Mouse (Mus musculus): ENCODE data around the gene Gm49336. TPM values are rescaled to one million over a fixed set of nuclear protein-coding genes. Genes with fewer than 3 reads are reported as not detected.

Gene Gm49336
- total RNA-seq (2021): 10 to 100 TPM; 64.0 to 65.9 TPM
- long read RNA-seq, transcript Gm49336-205 (14 exons, 2,936 nt): minor isoform, 5 of 26 reads
- long read RNA-seq, transcript Gm49336-201 (15 exons, 3,913 nt): major isoform, 17 of 26 reads
- long read RNA-seq, partial matches to known transcripts: 0 of 26 reads
- long read RNA-seq, other reads (novel, unspliced or antisense): 4 of 26 reads

GRCm38 (mm10) chr14:60251281-60252003, at the start of gene Gm49336, which contains the start of gene Nupl1:
Gm49336 (minus strand) TSS chr14:60251507.
Nupl1 (minus strand) TSS chr14:60251431.
- peak; percentile 98 to 99 for DNase-seq (ENCODE audit: low spot score in 2 of 2)

DNA sequence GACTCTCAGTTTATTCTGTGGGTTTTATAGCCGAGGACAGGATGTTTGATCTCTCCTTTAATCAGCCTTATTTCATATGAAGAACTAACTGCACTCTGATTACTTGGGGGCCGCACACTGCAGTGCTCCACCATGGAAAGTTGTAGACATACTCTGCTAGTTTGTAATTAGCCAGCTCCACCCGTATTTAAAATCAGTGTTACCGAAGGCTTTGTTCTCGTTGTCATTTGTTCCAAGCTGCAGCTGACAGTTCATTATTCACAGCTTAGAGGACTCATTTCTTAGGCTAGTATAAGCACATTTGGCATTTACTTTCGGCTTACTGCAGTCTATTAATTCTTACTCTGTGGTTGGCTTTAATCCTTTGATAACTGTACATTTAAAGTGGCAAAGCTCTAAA, 49.7 kb upstream of the Gm49336 start:
- DNase-seq (ENCODE audit: low spot score in 2 of 2): peak in 1 of 2 experiments; percentile 27

GRCm38 (mm10) chr14:60300224-60300991, 49.1 kb upstream of the Gm49336 start:
- peak in 1 of 2 experiments; percentile 49 for DNase-seq (ENCODE audit: low spot score in 2 of 2)

DNA sequence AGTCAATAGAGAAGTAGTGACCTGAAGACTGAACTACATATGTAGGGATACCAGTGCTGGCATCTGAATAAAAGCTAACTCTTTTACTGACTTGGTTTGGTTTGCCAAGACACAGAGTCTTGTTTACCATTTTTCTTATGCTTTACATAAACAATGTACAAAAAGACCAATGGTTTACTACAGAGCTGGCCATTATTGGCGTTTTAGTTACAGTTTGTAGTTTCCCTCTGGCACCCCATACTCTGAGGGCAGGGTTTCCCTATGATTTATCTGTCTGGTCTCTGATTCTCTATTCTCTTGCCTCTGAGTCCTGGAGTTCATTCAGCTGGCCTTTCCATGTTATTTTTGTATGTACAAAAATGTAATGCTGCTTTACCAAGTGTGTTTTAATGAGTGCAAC, 44.2 kb upstream of the Gm49336 start:
- DNase-seq (ENCODE audit: low spot score in 2 of 2): no peak

- DNase-seq (ENCODE audit: low spot score in 2 of 2): no peak
These were observed 39.1 kb upstream of the Gm49336 start for GRCm38 (mm10) chr14:60290363-60290762.

DNA sequence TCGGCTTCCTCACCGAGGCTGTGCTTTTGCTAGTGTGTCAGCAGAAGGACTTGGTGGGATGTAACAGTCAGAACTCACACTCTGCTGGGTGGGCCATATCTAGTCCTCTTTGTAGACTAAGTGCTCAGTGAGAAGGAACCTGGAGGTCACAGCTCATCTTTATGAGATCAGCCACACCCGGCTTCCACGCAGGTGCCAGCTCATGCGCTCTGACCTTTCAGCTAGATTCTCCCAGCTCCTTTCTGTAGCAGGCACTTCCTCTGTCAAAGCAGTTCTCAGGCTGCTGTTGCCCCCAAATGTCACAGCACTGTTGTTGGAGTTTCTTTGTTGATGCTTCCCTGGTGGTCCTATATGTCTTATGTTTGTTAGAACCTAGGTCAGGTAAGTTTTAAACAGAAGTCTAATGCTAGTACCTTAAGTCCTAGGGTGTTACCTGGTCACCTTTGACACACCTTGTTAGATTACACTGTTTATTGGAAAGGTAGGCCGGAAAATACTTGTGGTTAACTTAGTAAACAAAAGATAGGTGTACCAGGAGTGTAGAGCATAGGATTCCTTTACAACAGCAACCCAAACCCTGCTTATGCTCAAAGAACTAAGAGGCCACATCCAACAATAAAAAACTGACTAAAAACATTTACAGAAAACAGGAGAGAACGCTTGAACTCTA, 35.0 kb upstream of the Gm49336 start:
- DNase-seq (ENCODE audit: low spot score in 2 of 2): no peak

GRCm38 (mm10) chr14:60275301-60276276, 24.3 kb upstream of the Gm49336 start:
- no peak for DNase-seq (ENCODE audit: low spot score in 2 of 2)

DNA sequence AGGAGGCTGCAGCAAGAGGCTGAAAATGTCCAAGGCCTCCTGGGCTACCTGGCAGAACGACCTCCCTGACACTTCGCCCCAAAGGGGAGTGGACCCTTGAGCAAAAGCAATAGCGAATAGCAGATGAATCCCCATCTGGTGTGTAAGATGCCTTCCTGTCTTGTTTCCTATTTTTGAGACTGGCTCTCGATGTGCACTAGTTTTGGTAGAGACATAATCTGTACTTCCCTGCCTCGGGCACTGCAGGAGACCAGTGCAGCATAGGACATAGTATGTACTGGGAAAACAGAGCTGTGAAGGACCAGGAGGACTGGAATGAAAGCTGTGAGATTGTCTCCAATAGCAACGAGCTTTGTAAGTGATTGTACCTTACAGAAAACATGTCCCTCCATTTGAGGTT, 22.0 kb upstream of the Gm49336 start:
- no peak for DNase-seq (ENCODE audit: low spot score in 2 of 2)

GRCm38 (mm10) chr14:60269333-60269732, 18.0 kb upstream of the Gm49336 start:
- DNase-seq (ENCODE audit: low spot score in 2 of 2): no peak

- DNase-seq (ENCODE audit: low spot score in 2 of 2): peak; percentile 94 to 98
These were observed 13.9 kb upstream of the Gm49336 start, which contains the start of gene Mtmr6 for GRCm38 (mm10) chr14:60264990-60265876. Mtmr6 (plus strand) TSS chr14:60265228.

DNA sequence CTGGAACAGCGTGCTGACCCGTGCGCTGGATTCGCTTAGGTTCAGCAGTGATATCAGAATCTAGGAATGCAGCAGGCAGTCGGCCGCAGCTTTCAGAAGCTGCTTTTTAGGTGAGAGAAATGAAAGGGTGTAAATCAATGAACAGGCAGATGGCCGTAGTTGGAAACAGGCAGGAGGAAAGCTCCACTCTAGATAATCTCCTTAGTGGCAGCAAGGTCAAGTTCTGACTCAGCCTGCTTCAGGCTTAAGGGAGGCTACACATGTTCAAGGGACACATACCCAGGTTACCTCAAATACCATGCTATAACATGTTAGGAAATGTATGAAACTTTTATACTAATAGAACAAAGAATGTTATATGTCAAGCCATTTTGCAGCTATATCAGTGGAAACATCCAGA, 11.0 kb upstream of the Gm49336 start:
- no peak for DNase-seq (ENCODE audit: low spot score in 2 of 2)

GRCm38 (mm10) chr14:60257851-60258250, 6.5 kb upstream of the Gm49336 start:
- no peak for DNase-seq (ENCODE audit: low spot score in 2 of 2)

DNA sequence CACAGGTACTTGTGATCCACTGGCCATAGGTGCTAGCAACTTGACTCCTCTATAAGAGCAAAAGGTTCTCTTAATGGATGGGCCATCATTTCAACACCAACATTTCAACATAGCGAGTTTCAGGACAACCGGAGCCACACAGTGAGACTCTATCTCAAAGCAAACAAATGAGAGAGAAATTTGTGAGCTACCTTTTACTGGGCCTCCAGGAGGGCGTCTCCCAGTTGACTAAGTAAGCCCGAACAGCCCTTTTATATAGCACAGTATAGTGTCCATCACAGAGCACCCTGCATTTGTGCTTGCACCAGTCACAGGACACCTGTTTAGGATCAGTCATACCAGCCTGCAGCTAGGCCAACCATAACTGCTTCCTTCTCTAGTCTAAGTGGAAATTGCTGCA, 5.8 kb upstream of the Gm49336 start:
- DNase-seq (ENCODE audit: low spot score in 2 of 2): no peak

- no peak for DNase-seq (ENCODE audit: low spot score in 2 of 2)
These were observed 5.0 kb upstream of the Gm49336 start for GRCm38 (mm10) chr14:60256356-60256755.

DNA sequence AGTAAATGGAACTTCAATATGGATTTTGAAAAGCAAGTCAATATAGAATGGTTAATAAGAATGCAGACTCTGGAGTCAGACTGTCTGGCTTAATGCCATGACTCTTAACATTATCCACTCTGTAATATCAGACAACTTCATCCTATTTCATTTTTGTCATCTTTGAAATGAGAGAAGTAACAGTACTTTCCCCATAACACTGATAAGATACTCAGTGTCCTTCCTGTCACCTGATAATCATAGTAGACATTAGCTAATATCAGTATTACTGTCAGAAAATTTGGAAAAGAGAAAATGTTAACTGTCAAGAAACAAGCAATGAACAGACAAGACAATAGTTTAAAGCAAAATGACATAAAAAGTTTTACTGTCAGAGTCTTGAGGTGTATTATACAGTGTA, 3.5 kb upstream of the Gm49336 start:
- DNase-seq (ENCODE audit: low spot score in 2 of 2): no peak

- no peak for DNase-seq (ENCODE audit: low spot score in 2 of 2)
These were observed 2.2 kb upstream of the Gm49336 start for GRCm38 (mm10) chr14:60253466-60253865.

- DNase-seq (ENCODE audit: low spot score in 2 of 2): peak in 1 of 2 experiments; percentile 59
These were observed 995 bp upstream of the Gm49336 start for GRCm38 (mm10) chr14:60252004-60253000.

- DNase-seq (ENCODE audit: low spot score in 2 of 2): no peak
These were observed 428 bp downstream of the Gm49336 start for GRCm38 (mm10) chr14:60250879-60251278.
